Mouse (Mus musculus) adrenal gland, postnatal 14 days (tissue): Measurements from ENCODE around the gene Ttc28. TPM values are rescaled to one million over a fixed set of nuclear protein-coding genes. Genes with fewer than 3 reads are reported as not detected.
A peak's percentile ranks its signal among the peaks of the same experiment; 100 is the strongest.

Experiments used
- DNase-seq: peaks from one replicate; pipeline ENCODE4 v3.0.0; 2021; ENCODE audit warnings: mixed read lengths
- total RNA-seq: library from RNA; stranded (reverse); gene quantifications from 2 replicates; pipeline ENCODE4 v1.2.3, GENCODE M21; 2021

Ttc28 gene
- total RNA-seq, 1 experiment from 2014 or later = 25.5 TPM

DNA sequence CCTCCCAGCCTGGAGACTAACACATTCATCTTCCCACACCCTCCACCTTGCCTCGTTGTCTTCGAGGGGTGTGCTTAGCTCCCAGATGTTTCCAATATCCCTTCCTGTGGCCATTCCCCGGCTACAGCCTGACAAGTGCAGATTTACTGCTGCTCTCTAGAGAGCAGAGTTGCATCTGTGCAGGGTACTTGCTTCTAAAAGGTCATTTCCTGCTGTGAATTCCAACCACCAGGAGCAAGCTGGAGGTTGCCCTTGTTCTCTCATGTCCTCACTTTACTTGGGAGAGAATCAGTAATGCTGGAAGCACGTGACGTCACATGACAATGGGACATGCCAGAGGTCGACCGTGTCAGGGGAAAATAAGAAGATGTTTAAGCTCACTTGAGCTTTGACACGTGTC is 131.7 kb downstream of the Ttc28 start:
- DNase-seq = peak; percentile 52

DNA sequence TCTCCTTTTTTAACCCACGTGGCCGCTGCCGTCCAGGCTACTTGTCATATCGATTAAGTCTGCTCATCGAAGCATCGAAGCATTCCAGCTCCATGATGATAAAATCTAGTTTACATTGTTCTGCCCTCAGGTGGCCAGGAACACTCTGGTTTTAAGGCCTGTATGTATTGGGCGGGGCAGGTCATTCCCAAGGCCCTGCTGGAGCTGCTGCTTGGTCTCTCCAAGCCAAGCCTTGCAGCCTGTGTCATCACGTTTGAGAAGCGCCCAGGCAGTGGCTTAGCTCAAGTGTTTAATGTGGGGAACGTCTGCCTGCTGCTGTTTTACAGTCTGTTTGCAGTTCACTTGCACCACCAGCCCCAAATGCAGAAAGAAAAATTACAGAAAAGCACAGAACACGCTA is 132.5 kb downstream of the Ttc28 start:
- no peak for DNase-seq

DNA sequence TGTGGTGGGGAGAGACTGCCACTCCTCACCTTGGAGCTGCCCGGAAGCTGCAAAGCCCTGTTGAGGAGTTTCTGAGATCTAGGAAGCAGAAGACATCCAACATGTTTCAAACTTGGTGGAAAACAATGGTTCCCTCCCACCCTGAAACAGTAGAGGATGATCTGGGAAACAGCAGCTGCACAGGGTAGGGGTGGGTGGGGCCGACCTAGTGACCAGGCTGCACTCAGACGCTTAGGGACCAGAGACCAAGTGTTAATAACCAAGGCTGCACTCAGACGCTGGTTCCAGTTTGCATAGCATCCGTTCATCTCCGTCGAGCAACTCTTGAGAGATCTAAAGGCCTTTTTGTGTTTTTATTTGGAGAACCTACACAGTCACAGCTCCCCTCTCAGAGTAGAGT is 133.0 kb downstream of the Ttc28 start:
- no peak for DNase-seq

DNA sequence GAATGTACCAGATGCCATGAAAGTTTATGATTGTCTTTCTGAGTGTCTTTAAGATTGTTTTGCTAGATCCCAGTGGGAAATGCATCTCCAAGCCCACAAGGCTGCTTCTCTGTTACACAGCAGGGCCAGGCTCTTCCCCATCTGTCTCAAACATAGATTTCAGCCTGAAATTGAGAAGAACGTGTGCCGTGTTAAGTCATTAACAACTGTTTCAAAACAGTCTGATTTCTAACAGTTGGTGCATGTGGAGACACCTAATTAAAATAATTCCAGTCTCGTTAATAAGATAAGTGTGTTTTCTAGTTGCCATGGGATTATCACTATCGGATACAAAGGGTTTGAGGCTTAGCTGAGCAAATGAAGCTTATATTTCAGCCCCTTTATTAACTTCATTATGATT is 135.4 kb downstream of the Ttc28 start:
- no peak for DNase-seq

DNA sequence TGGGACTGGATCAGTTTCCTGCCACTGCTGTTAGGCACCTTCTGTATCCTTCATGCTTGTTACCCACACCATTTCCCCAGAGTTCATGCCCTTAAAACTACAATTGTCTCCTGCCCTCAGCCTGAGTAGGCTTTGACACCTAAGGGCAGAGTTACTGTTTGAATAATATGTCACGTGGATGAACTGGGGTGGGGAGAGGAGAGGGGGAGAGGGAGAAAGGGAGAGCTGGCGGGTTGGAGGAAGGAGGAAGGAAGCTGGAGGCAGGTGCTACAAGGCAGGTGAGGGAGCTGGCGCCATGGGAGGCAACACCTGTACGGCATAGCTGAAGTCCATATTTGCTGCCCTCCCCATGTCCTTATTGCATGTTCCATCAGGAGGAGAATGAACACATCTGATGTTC is 137.7 kb downstream of the Ttc28 start:
- no peak for DNase-seq

DNA sequence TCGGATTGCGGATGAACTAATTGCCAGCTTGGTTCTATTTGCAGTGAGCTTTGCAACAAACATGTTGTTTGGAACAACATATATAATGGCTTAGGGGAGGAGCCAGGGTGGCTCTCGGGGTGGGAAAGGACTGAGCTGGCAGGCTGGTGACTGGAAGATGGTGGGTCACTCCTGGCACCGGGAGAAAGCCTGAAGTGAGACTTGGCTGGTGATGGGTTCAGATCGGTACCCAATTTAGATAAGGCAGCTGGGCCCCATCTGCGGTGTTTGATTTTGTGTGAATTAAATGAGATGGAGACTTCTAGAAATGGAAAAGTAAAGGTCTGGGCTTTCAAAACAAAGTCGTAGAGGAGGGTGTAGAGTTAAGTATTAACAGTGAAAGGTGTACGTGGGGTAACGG is 142.7 kb downstream of the Ttc28 start:
- no peak for DNase-seq

DNA sequence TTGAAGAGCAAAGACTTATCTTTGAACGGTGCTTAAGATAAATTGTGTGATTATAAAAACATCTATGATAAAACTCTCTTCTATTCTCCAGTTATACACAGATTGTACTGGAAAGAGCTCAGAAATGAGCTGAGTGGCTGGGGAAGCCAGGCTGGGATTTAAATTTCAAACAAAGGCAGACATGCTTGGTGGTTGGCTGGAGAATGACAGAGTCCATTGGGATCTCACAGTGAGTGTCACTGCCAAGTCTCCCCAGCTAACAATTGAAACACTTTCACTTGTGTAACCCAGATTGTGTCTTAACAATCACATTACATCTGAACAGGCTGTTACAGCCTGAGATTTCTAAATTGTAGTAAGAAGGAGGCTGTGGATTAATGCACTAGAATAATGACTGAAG is 143.3 kb downstream of the Ttc28 start:
- no peak for DNase-seq

DNA sequence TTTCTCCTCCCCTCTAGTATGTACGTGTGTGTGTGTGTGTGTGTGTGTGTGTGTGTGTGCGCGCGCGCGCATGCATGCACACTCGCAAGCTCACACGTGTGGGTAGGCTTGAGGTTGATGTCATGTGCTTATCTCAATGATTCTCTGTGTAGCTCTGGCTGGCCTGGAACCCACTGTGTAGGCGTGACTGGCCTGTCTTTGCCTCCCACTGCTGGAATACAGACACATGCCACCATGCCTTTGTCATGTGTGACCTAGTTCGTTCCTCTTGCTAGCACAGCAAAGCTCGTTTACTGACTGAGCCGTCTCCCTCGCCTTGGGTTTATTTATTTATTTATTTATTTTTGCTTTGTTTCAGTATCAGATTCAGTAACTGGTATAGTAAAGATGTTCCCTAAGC is 145.0 kb downstream of the Ttc28 start:
- no peak for DNase-seq

DNA sequence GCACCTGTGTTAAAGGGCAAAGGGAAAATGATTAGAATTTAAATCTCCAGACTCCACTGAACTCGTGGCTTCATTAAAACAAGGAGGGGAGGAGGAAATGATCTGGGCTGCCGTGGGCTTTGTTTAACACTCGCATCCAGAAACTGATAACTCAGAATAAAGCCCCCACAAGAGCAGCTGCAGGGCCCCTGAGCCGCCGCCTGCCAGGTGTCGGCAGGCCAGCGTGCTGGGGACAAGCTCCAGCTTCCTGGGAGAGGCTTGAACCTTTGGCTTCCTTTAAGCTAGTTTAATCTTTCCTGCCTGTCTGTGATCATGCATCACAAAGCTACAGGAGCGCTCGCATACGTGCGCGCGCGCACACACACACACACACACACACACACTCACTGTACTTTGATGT is 145.9 kb downstream of the Ttc28 start:
- no peak for DNase-seq

DNA sequence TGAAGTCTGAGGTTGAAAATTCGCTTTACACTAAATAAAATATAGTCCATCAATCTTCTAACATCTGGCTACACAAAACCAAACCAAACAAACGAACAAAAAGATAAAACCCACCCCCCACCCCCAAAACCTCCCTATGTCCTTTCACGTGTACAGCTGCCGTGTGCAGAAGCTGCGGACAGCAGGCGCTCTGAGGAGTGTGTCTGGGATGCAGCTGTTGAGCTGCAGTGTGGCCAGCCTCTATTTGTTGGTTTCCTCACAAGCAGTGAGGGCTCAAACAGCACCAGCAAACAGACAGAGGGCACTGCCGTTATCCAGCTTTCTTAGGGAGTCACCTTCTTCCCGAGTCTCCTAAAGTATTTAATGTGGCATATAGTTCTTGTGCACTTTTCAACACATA is 146.6 kb downstream of the Ttc28 start:
- no peak for DNase-seq

DNA sequence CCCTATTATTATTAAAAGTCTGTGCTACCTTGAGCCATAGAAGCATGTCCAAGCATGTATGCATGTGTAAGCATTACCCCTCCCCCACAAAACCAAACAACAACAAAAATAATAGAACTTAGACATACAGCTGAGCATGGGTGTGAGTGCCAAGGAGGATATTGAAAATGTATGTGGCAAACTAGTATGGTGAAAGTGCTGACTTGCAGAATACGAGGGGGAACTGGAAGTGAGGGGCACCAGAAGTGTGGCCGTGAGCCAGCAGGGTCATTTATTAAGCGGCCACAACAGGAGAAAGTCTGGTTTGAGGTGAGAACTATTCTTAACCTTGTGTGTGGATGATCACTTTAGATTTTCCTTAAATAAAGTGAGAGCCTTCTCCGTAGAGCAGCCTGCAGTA is 148.7 kb downstream of the Ttc28 start:
- no peak for DNase-seq

DNA sequence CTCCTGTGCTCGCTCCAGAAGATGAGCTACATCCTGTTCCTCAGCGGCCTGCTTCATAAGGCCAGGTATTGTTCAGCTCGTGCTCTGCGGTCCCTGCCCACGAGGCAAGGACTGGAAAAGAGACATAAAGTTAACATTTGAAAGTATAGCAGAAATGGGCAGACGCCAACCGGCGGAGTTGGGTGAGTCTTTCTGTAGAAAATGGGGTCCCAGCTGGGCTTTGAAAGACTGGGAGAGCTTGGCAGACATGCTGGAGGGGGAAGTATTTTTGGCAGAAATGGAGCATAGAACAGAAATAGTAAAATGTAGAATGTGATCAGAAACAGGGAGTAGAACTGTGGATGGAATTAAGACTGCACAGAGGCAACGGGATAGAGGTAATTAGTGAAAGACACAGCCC is 149.3 kb downstream of the Ttc28 start:
- no peak for DNase-seq

DNA sequence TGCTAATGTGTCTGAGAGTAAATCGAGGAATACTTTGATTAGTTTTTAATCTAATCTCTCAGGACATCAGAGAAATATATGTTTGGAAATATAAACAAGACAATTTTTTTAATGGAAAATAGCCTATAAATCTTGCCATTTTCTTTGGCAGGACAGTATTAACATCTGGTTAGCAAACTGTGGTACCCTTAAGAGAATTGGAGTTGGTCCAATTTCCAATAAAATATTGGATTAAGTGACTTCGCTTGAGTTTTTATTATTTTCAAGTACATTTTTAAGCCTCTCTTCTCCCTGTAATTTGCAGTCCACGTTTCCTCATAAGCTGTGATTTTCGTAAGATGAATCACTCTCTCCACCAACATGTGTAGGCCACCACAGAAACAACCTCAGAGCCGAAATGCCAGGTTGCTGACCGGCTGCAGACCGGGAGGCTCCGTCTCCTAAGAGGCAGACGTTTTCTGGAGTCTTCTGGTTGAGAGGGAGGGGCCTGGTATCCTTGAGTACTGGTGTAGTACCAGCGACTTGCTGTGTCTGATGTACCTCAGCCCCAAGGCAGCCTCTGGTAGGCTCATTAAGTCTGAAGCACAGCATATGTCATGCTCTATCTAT is 153.2 kb downstream of the Ttc28 start:
- DNase-seq = no peak

DNA sequence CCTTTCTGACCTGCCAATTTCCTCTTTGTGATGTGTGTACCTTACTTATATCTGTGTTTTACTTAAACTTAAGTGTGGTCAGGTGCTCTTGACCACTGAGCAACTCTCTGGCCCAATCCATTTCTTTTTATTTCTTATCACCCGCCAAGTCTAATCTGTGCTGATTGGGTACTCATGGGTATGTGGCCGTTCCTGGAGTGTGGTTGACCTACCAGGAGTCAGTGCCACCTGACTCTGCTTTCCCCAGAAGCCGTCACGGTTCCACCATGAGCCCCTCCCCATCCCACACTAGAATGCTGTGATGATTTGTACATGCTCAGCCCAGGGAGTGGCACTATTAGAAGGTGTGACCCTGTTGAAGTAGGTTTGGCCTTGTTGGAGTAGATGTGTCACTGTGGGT is 153.9 kb downstream of the Ttc28 start:
- DNase-seq = no peak

DNA sequence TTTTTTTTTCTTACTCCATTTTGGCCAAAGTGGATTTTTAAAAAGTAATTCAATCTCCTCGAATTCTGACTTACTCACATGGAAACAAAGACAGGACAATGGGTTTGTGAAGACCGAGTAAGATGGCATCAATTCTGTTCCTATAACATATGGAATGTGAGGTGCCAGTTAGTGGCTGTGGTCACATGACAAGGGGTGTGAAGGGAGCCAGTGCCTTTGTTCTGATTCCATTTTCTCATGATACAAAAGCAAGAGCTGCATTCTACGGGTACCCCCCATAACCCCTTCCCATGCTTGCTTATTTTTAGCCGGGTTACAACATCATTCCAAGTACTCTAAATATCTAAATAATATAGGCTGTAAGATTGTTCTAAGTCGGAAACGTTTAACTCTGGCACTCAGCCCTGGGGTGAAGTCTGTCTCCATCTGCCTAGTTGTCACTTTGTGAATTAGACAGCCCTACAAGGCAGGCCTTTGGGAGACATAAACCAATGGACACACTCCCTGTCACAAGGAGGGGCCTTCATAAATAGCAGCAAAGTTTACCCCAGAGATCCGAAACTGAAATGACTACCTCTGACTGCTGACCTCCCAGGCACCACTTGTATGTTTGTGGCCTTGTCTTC is 157.6 kb downstream of the Ttc28 start:
- DNase-seq = no peak

DNA sequence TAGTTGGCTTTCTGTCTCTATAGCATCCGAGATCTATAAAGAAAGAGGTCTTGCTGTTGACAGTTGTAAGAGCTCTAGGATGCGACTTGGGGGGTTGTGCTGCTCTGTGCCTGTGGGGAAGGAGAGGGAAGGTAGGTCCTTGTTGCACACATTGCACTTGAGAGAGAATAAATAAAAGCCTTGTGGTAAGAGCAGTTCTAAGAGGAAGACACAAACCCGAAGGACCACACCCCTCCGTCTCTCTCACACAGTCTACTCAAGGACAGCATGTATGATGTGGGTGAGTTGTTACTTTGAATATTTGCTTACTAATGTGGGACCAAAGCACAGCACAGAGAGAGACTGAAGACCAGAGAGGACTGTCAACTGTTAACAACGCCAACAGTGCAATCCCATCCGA is 160.2 kb downstream of the Ttc28 start:
- DNase-seq = no peak

DNA sequence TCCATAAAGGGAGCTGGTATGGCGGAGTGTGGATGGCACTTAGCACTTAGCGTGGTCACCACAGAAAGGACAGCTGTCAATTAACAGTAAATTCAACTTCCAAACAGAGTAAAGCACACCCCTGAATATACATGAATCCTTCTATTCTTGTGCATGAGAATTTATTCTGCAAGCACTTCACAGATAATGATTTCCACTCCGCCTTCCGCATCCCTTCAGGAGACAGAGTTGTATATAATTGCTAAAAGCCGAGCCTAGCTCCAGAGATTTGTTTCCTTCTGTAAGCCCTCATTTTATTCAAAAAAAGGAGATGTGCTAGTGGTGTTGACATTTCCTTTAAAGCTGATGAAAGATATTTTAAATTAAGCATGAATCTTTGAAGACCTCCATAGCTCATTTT is 162.3 kb downstream of the Ttc28 start:
- DNase-seq = no peak

DNA sequence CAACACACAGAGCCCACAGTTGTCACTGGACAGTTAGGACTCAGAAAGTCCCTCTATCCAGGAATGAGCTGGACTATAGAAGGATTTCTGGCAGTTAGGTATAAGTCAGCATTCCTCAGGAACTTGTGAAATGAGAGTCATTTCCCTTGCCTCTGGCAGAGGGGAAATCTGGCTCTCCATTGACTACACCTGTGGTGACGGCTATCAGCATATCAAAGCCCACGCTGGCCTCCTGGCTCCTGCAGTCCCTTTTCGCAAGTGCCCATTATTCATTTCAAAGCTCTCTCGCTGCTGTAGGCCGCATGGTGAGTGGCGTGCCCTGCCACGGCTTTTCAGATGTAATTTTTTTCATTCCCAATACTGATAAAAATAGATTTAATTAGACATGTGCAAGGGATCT is 164.6 kb downstream of the Ttc28 start:
- no peak for DNase-seq

DNA sequence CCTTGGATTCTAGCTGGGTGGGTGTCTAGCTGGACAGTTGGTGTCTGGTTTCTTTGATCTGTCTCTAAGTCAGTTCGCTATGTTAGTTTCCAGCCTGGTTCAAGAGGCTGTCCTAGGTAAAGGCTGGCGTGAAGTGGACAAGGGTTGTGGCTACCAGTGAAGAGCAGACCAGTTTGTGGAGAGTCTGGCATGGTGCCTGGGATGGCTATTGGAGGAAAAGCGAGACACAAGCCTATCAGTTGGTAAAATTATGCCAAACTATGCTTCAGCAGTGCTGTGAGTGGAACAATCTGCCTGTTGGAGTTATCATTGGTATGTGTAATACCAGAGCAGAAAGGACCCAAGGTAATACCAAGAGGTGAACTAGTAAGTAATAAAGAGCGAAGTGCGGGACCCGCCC is 166.8 kb downstream of the Ttc28 start:
- DNase-seq = no peak

DNA sequence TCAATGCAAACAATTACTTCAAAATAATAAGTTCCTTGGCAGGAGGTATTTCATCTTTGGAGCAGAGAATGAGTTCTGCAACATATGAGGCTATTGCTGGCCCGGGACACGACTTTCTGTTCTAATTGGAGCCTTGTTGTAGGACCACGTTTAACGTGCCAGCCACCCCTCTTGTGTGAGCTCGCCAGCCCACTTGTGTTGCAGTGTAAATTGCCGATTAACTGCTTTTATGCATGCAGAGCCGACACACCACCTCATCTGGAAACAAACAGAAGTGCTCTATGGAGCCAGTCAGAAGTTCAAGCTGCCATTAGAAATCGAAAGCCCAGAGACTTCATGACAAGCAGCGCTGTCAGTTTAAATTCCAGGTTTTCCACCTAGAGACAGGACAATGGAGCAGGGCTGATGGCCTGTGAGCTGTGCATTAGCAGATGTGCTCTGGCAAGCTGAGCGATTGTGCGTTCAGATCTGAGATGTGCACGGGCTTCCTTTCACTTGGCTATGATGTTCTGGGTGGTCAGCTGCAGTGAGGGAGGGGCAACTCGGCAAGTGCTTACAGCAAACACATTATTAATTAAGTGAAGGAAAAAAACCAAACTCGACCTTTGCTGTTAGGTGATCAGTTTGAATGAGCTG is 167.4 kb downstream of the Ttc28 start:
- no peak for DNase-seq

DNA sequence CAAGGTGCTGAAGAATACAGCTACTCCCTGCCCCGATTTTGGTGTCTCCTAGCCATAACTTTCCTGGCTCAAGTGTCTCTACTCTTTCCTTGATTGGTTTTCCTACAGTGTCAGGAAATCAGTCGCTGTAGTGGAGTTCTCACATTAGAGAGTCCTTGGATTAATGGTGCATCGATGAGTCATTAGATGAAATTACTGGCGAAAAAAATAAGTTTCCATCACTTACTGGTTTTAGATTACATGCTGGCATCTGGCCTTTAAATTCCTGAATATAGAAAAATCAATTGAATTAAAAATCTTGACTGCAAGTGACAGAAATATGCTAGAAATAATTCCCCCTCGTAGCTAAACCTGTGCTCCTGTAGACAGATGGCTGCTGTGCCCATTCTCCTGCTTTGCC is 168.4 kb downstream of the Ttc28 start:
- no peak for DNase-seq

DNA sequence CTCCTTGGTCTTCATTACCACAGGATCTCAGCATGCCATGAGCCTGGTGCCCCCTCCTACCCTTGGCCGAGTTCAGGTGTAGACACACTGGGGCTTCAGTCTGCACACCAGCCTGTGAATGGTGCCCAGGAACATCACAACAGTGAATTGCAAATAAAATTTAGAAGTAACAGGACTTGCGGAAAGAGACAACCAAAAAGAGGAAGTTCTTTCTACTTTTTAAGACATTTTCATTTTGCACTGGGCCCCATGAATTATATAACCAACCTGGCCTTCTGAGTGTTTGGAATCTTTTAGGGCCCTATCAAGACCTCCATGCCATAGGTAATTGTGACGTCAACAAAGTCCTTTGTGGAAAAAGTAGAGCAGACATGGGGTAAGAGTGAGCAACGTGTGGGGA is 170.0 kb downstream of the Ttc28 start:
- DNase-seq = no peak

DNA sequence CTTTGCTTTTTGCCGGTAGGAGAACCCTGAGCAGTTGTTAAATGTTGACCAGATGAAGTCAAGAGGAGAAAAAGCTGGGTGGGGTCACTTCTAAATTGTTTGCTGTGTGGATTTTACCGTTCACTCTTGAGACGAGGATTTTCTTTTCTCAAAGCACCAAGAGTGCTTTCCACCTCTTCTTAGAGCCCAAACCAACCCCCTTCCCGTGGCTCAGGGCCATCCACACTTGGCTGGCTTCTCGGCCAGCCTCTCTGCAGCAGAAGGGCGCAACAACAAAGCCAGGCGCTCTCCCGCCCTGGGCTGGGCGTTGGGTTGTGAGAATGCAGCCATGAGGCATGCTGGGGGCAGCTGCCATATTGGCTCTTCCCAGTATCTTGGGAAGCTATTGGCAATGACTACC is 170.5 kb downstream of the Ttc28 start:
- DNase-seq = peak; percentile 51

DNA sequence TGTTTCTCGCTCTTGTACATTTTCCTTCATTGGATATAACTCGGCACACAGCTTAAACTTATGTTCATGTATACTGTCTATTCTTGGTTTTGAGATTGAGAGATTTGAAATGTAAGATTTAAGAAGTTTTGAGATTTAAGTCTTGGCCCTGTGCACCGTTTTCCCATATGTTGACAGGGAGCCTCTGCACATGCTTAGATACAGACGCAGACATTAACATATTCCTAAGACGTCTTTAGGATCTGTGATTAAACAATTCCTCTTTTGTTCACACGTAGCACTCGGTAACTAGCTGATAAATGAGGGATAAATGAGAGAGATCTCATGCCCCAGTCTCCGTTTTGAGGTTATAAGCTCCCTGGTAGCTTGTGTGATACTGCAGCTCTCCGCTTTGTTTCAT is 174.8 kb downstream of the Ttc28 start:
- no peak for DNase-seq
